Mouse (Mus musculus) B cell, adult 2 months (primary cell): ENCODE data around the gene Calcr.
"Not testable (repeated sequence)": the region's sequence is repeated elsewhere in the genome, so short reads cannot be mapped to it uniquely, and the experiment has no call there.

ENCODE experiments used
- DNase-seq, 2 experiments: peaks; one replicate each; pipeline ENCODE4 v3.0.0; 2022

Gene Calcr

GRCm38 (mm10) chr6:3764230-3764764 lies at the start of gene Calcr:
Gene Calcr, minus strand, starts transcription at chr6:3764714.
- no peak for DNase-seq

- DNase-seq = no peak
Observed at GRCm38 (mm10) chr6:3767485-3767884, 3.0 kb upstream of the Calcr start.

- DNase-seq = no peak
Observed at GRCm38 (mm10) chr6:3763171-3763967, 1.1 kb downstream of the Calcr start.

GRCm38 (mm10) chr6:3751576-3751975 lies 12.9 kb downstream of the Calcr start:
- no peak for DNase-seq

DNA sequence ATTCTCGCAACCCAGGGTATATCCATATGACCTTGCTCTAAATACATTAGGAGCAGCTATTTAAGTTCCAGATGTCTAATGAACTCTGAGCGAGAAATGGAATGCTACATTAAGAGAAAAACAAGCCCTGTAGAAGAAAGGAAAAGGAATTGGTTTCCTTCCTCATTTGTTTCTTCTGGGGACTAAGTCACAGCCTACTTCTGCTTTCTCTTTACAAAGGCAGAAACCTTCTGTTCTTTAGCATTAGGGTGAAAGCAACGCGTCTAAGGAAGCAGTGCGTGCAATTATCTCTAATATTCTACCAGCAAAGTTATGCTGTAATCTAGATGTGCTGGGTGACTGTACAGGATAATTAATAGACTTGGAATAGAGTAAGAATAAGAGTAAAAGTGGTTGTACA lies 14.9 kb downstream of the Calcr start:
- no peak for DNase-seq

- DNase-seq = no peak
Observed at GRCm38 (mm10) chr6:3745546-3745945, 19.0 kb downstream of the Calcr start.

DNA sequence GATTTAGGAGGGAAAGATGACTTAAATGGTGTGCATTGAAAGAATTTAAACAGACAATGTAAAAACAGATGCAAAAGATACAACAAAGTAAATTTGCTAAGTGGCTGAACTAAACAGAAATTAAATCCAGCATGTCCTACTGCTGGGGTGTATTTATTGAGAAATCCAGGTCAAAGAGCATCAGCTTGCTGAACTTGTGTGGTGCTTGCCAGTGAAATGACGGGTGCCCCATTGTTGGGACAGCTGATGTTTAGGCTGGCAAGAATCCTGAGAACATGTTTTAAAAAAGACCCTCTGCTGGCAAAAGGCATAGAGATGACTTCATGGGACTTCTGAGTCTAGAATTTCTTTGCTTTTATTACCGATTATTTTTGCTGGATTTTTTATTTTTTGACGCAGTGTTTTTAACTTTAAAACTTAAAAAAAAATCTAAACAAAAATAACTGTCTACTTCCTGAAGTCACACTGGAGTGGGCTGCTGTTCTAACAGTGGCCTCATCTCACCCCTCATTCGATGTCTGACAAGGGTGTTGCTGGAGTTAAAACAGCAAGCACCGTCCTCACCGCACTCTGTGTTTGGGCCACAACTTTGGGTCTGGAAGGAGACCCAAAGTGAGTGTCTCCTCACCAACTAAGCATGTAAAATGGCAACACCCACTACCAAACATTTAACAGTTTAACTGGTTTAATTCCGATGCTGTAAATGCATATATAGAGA lies 22.4 kb downstream of the Calcr start:
- DNase-seq = no peak

GRCm38 (mm10) chr6:3741296-3741695 lies 23.2 kb downstream of the Calcr start:
- DNase-seq = no peak

DNA sequence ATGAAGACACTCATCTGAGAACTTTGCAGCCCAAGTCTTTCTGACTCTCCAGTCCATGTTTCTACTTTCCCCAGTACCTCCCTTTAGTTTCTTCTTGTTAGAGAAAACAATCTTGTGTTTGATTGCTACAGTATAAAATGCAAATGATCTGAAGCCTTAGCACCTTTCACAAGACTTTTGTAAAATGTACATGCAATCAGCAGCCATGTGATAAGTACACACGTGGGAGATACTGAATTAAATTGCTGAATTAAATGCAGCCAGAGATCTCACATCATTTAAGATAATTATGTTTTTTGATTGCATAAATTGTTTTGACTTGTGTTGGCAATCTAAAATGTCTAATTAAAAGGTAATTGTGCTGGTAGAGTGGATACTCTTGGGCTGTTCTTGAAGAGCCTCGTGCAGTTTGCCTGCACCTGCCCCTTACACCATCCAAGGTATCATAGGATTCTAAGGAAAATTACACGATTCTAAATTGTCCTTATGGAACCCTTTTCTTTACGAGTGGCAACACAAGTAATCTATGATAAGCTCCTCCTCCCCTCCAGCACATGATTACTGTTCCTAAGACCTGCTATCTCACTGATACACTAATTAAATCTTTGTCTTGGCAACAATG lies 34.2 kb downstream of the Calcr start:
- no peak for DNase-seq

DNA sequence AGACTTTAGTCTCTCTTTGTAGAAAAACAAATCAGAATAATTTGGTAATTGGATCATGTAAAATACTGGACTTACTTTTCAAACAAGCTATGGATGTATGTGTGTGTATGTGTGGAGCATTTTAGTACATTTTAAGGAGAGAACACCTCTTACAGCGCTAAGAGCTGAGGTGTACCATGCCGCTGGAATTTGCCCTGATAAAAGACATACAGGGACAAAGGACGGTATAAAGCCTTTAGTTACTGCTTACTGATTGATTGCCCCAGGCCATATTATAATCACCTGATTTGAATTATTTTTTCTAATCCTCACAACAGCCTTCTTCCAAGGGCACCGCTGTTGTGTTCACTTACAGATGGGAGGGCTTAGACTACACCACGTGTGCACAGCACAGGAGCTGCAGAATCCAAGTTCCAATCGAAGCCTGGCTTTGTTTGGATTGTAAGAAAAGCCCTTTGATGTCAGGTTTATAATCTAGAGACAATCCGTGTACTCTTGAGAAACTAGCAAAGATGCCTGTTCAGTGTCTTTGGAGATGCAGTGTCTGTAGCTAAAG lies 76.3 kb downstream of the Calcr start:
- DNase-seq = no peak

- DNase-seq = not testable (repeated sequence)
Observed at GRCm38 (mm10) chr6:3678286-3678685, 86.2 kb downstream of the Calcr start.

DNA sequence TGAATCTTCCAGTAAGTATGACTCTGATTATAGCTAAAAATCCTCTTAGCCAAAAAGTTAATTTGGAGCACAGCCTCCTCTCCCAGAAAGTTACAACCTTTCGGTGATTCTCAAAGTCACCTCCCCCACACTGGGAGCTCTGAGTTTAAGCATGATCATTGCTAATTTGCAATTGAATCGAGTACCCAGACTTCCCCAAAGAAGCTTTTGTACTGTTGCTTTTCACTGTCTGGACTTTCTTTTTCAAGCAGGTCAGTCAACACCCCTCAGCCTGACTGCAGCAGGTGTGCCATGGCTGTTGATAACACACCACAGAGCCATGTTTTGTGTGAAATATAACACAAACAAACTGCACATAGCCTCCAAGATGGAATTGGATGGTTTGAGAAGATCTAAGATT lies 86.7 kb downstream of the Calcr start:
- DNase-seq = no peak

DNA sequence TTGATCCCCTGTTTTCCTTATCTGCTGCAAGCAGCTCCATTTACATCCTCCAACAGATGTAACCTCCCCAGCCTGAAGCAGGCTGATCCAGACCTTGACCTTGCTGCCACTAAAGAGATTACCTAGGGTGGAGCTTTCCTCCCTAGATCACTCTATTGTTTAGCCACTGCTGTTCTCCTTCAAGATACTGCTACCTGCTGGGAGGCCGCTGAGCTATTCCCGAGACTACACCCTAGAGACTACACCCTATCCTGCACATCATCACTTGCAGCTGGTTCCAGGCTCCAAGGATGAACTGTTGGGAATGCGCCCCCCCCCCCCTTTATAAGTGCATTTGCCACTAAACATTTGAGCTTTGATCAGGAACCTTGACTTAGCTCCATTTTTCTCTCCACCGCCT lies 92.6 kb downstream of the Calcr start:
- not testable (repeated sequence) for DNase-seq

GRCm38 (mm10) chr6:3664147-3664716 lies 100.3 kb downstream of the Calcr start:
- DNase-seq = no peak

DNA sequence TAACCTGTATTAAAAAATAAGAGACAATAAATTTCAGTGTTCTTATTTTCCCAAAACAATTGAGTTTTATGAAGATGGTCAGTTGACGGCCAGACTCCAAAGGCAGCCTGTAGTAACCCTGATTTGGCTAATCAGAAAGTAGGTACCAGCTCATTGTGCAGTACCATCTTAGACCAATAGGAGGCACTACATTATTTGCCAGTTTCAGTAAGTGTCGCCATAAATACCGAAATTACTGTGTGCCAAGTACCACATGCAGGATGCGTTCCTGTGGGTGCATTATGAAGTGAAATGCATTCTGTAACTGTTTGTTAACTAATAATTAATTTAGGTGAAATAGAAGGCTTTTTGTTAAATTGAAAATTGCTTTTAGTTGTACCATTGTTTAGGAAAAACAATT lies 106.1 kb downstream of the Calcr start:
- DNase-seq = no peak
